Mouse (Mus musculus) liver, postnatal 0 days (tissue): ENCODE results near the gene Drosha.

ENCODE experiments used
- CTCF ChIP-seq: sonication (generic); IDR thresholded peaks from 2 replicates; pipeline ENCODE4 v1.5.1; 2016; ENCODE audit warnings: antibody characterized with exemption, low read depth
- EP300 ChIP-seq: IDR thresholded peaks from 2 replicates; pipeline ENCODE4 v1.6.1; 2016; ENCODE audit warnings: antibody characterized with exemption, low read depth, mild to moderate bottlenecking

DNA sequence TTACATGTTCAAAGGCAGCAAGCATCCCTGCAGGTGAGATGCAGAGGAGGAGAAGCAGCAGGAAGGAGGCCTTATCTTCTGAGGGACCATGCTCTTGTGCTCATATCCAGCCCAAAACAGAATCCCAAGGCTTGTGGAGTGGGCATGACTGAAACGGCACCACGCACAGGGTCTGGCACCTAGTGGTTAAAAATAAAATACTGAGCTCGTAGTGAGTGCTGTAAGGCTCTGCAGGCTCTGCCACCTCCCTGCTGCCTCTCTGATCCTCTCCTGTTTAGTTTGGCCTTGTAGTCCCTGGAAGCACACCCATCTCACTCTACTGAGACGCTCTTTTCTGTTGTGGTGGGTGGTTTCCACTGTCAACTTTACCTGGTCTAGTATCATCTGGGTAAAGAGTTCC, 52.3 kb downstream of the Drosha start:
- TF ChIP-seq CTCF (no peak), EP300 (no peak)
